Mouse (Mus musculus) telencephalon, adult 2 months (tissue): ENCODE measurements around the gene Lpxn.

Experiments used
- DNase-seq: peaks from one replicate; pipeline ENCODE4 v3.0.0-alpha.2; 2011; ENCODE audit warnings: low read depth, low spot score

Gene Lpxn

GRCm38 (mm10) chr19:12804237-12804636 lies 8.2 kb downstream of the Lpxn start:
- DNase-seq, result no peak

DNA sequence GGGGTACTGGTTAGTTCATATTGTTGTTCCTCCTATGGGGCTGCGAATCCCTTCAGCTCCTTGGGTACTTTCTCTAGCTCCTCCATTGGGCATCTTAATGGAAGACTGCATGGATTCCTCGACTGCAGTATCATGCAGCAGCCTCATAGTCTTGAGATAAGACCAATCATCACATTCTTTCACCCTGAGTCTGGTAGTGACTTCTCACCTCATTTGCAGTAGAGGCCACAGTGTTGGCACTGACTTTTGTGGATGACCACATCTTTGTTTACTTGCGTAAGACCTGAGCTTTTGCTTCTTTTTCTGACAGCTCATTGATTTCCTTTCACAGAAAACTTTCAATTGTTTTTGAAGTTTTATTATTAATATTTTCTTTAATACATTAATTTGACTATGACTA lies 9.7 kb downstream of the Lpxn start:
- no peak for DNase-seq

GRCm38 (mm10) chr19:12806214-12806613 lies 10.2 kb downstream of the Lpxn start:
- no peak for DNase-seq

DNA sequence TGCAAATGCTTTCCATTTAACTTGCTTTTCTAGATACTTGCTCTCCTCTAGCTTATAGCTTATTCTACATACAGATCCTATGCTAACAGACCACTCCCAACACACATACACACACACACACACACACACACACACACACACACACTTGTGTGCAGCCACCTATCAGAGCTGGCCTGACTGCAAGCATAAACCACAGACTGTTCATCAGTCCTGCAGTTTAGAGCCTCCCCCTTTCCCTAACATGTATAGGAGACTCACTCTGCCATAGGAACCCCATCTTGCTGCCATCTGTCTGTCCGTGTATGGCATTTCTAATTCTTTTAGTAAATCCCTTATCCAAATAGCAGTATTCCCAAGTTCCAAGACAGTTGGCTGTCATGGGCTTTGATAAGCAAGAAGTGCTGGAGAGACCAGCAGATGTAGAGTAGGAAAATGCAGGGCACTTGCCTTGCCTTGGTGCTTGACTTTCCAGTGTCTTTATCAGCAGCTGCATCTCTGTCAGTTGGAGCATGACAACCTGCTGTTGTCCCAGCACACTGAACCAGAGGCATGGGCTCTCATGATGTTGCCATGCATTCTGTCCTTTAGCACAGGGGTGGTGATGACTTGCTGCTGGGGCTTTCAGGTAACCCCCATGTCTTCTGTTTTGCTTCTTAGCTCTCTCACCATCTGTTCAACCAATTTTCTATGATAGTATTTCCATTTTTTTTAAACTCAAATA lies 16.8 kb downstream of the Lpxn start:
- no peak for DNase-seq

- no peak for DNase-seq
Measured at GRCm38 (mm10) chr19:12813883-12814282, 17.9 kb downstream of the Lpxn start.

DNA sequence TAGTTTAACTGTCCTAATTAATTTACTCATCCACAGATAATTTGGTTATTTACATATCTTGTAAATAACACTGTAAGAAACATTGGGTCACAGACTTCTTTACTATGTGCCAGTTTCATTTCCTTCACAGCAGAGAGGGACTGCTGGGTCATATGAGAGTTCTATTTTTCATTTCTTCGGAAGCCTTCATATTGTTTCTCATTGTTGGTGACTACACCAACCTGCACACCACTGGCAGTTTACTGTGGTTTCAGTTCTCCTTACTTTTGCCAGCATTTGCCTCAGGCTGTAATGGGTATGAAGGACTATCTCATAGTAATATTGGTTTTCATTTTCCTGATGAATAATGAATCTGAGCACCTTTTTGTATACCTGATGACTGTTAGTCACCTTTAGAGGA lies 22.5 kb downstream of the Lpxn start:
- DNase-seq, result no peak

DNA sequence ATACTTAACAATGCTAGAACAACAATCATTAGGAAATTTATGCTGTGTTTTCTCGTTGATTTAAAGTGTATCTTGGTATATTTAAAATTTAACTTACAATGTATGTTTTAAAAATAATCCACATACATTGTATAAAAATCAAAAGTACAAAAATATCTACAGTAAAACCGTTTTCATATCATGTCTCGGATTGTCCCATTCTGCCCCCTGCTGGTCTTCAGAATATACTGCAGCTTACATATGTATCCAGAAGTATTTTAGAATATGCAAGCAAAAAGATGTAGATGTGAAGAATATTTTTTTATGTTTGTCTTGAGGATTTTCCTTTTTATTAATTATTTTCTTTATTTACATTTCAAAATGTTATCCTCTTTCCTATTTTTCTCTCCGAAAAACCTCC lies 24.4 kb downstream of the Lpxn start:
- DNase-seq, result no peak

DNA sequence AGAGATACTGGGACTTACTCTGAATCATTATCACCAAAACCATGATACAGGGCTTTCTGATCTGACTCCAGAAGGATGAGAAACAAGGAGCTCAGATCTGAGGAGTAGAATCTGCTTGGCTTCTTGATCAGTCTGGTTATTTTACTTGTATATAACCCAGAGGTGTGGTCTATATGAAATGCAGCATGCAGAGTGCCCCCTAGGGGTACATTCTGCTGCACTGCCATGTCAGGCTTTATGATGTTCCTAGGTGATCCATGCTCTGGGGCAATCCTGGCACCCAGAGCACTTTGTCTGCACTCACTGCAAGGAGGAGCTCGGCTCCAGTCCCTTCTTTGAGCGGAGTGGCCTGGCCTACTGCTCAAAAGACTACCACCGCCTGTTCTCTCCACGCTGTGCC lies 28.6 kb downstream of the Lpxn start:
- no peak for DNase-seq

GRCm38 (mm10) chr19:12830823-12831430 lies 34.9 kb downstream of the Lpxn start:
- no peak for DNase-seq

GRCm38 (mm10) chr19:12831559-12831958 lies 35.6 kb downstream of the Lpxn start:
- no peak for DNase-seq

DNA sequence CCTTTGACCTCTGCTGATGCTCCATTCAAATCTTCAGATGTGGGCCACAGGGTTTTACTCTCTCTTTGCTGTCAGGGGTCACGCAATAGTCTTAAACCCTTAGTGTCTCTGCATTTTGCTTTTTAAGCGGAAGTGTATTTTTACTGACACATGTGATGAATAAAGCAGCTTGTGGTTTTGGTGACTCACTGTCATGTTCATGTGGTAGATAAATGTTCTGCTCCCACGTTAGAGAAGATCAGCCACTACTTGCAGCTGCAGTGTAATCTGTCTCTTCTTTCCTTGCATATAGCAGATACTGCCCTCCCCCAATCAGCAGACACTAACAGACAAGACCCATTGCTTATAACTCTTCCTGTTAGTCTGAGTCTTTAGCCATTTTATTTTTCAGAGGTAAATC lies 37.6 kb downstream of the Lpxn start:
- DNase-seq, result peak; percentile 41

GRCm38 (mm10) chr19:12838507-12838906 lies 42.5 kb downstream of the Lpxn start:
- DNase-seq, result no peak

DNA sequence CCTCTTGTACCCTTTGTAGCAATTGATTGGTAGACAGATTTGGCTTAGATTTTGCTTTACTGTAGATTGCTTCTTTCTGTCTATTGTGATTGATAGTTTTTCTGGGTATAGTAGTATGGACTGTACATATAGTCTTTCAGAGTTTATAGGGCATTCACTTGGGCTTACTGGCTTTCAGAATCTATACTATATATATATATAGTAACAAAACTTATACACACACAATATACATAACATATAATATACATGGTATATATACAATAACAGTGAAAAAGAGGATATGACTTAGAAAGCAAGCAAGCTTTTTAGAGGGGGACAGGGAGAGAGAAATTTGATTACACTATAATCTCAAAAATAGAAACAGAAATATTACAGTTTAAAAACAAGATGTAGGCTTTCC lies 50.4 kb downstream of the Lpxn start, which contains the start of gene Gm5244:
Gm5244 (plus strand) TSS at position 301 of the 400 bp plus-strand sequence.
- DNase-seq, result no peak

DNA sequence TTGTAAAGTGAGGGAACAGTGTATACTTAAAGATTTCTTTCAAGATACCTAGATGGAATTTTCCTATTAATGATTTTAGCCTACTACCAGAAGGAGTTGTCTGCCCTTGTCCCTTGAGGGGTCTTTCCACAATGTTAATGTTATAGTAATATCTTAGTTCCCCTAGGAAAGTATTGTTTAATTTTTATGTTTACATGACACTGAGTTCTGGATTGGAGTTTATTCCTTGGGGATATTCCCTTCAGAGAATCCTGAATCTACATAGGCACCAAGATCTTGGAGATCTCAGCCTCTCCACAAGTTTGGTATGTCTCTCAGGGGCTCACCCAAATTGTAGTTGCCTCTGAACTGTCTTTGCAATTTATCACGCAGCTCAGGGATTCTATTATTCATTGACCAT lies 61.0 kb downstream of the Lpxn start, which contains the start of gene Olfr1444:
Olfr1444 (plus strand) TSS at position 301 of the 400 bp plus-strand sequence.
- no peak for DNase-seq
